Mouse (Mus musculus): ENCODE results near the gene Adgrg6. TPM values are rescaled to one million over a fixed set of nuclear protein-coding genes. Genes with fewer than 3 reads are reported as not detected.

Adgrg6 gene
- polyA plus RNA-seq, 1 experiment from 2014 or later: 0.87 TPM

DNA sequence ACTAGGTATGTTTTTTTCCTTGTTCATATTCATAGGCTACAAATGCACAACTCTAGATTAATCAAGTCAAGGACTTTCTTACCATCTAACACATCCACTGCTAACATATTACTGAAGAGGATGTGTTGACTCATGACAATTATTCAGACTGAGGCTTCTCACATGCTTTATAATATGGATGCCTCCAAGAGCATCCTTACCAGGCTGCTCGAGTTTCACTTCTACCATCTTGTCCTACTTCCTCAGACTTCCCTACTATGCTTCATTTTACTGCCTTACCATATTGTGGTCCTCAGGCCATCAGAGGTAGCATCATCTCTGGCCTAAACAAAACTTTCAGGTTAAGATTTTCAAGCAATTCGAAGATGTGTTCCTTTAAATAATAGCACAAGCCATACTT lies 69.8 kb downstream of the Adgrg6 start:
- Histone ChIP-seq H3K36me3 (ENCODE audit: control insufficient read depth, insufficient read depth, low read length) (no peaks in the 10 kb centered on the region), H3K27ac (ENCODE audit: low read depth, low read length) (no peak overlapping the region), H3K4me2 (ENCODE audit: low read depth, low read length, severe bottlenecking) (no peak overlapping the region), H3K4me3 (ENCODE audit: low read depth, low read length) (no peak overlapping the region), H3K4me1 (replicated peaks; ENCODE audit: control insufficient read depth, insufficient read depth, low read length) (no peaks in the 10 kb centered on the region), H3K9ac (ENCODE audit: low read length) (no peak overlapping the region), H3K27me3 (ENCODE audit: control insufficient read depth, insufficient read depth, low read length) (no peaks in the 10 kb centered on the region), H3K9me3 (ENCODE audit: control insufficient read depth, low read length) (no peaks in the 10 kb centered on the region)
- DNase-seq (ENCODE audit: low spot score) (no peak), ATAC-seq (replicated peaks; ENCODE audit: low FRiP score) (no peak)
- WGBS: 88% methylated on average over 2 of the region's 2 CpGs

DNA sequence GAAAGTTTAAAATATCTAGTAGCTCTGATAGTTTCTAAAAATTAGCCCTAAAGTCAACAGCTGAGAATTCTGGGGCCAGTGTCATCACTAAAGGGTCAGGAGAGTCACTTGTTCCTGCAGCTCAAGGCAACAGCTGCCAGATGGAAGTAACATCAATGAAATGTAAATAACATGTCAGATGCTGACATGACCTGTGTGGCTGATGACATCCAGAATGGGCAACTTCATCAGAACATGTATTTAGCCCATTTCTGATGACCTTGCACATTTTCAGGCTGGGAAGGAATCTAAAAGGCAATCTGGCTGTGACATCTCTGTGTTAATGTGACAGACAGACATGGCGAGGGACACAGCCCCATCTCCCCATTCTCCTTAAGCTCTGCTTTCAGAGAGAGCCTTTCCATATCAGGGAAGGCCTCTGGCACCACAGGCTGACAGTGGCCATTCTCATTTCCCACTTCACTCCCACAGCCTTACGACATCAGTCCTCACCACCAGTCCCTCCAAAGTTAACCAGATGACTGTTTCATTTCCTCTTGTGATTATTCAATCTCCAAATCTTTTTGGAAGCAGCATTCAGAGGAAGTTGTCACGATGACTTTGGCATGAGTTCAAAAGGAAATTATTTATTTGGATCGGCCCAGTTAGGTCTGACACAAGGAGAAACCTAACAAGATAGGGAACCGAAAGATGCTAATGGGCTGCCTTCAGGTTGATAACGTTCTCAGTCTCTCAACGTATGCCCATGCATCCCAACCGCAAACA lies 70.7 kb downstream of the Adgrg6 start:
- Histone ChIP-seq H3K9ac (ENCODE audit: low read length) (no peak overlapping the region), H3K27me3 (ENCODE audit: control insufficient read depth, insufficient read depth, low read length) (no peaks in the 10 kb centered on the region), H3K4me2 (ENCODE audit: low read depth, low read length, severe bottlenecking) (no peak overlapping the region), H3K4me1 (replicated peaks; ENCODE audit: control insufficient read depth, insufficient read depth, low read length) (no peaks in the 10 kb centered on the region), H3K4me3 (ENCODE audit: low read depth, low read length) (no peak overlapping the region), H3K27ac (ENCODE audit: low read depth, low read length) (no peak overlapping the region), H3K36me3 (ENCODE audit: control insufficient read depth, insufficient read depth, low read length) (no peaks in the 10 kb centered on the region), H3K9me3 (ENCODE audit: control insufficient read depth, low read length) (no peaks in the 10 kb centered on the region)
- ATAC-seq (replicated peaks; ENCODE audit: low FRiP score): no peak
- DNase-seq (ENCODE audit: low spot score): no peak
- 93% methylated on average over 8 of the region's 8 CpGs for WGBS

DNA sequence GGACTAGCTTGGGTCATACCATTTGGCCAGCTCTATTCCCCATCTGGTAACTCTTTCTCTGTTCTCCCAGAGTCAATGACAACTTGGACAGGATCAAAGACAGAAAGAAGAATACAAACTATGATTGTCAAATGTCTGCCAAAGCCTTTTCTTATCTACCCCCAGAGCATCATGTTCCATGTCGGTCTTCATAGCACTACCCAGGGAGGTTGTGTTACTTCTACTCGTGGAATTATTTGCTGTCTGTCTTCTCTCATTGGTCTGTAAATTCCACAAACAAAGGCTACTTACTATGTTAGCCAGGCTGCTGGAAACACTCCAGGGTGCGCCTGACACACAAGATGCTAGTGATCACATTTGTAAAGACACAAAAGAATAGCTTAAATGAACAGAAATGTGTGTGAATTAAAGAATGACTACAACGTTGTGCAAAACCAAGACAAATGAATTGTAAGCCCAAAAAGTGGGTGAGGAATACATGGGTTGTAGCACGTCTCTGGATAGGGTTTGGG lies 74.4 kb downstream of the Adgrg6 start:
- ATAC-seq (replicated peaks; ENCODE audit: low FRiP score) (no peak), DNase-seq (ENCODE audit: low spot score) (no peak)
- WGBS: 51% methylated on average over 5 of the region's 5 CpGs

DNA sequence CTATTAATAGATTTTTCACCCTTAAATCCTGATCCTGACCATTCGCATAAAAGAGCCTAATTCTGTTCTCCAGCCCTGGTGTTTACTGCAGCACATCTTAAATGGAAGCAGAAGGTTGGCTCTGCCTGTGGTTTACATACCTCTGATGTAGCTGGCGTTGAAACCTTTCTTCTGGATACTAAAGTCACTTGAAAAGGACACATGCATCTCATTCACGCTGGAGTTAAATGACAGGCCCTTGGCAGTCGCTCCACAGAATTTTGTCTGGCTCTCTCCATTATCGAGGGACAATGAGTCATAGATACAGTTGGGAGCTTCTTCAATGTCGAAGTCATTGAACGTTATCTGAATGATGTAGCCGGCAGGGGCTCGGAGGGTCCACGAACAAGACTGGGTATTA lies 76.8 kb downstream of the Adgrg6 start:
- Histone ChIP-seq H3K27ac (ENCODE audit: low read depth, low read length) (no peak overlapping the region), H3K36me3 (ENCODE audit: control insufficient read depth, insufficient read depth, low read length) (no peaks in the 10 kb centered on the region), H3K4me3 (ENCODE audit: low read depth, low read length) (no peak overlapping the region), H3K9me3 (ENCODE audit: control insufficient read depth, low read length) (no peaks in the 10 kb centered on the region), H3K4me1 (replicated peaks; ENCODE audit: control insufficient read depth, insufficient read depth, low read length) (no peaks in the 10 kb centered on the region), H3K9ac (ENCODE audit: low read length) (no peak overlapping the region), H3K4me2 (ENCODE audit: low read depth, low read length, severe bottlenecking) (no peak overlapping the region), H3K27me3 (ENCODE audit: control insufficient read depth, insufficient read depth, low read length) (no peaks in the 10 kb centered on the region)
- 88% methylated on average over 10 of the region's 10 CpGs for WGBS
- ATAC-seq (replicated peaks; ENCODE audit: low FRiP score): no peak
- DNase-seq (ENCODE audit: low spot score): no peak

More for the DNA sequence above, 74.4 kb downstream of the Adgrg6 start:
- no peaks in the 10 kb centered on the region for H3K9me3 ChIP-seq (ENCODE audit: control insufficient read depth, low read length)
- H3K4me2 ChIP-seq (ENCODE audit: low read depth, low read length, severe bottlenecking): no peak overlapping the region
- no peak overlapping the region for H3K27ac ChIP-seq (ENCODE audit: low read depth, low read length)
- no peaks in the 10 kb centered on the region for H3K27me3 ChIP-seq (ENCODE audit: control insufficient read depth, insufficient read depth, low read length)
- H3K9ac ChIP-seq (ENCODE audit: low read length): no peak overlapping the region
- H3K4me1 ChIP-seq (replicated peaks; ENCODE audit: control insufficient read depth, insufficient read depth, low read length): no peaks in the 10 kb centered on the region
- no peak overlapping the region for H3K4me3 ChIP-seq (ENCODE audit: low read depth, low read length)
- no peaks in the 10 kb centered on the region for H3K36me3 ChIP-seq (ENCODE audit: control insufficient read depth, insufficient read depth, low read length)

DNA sequence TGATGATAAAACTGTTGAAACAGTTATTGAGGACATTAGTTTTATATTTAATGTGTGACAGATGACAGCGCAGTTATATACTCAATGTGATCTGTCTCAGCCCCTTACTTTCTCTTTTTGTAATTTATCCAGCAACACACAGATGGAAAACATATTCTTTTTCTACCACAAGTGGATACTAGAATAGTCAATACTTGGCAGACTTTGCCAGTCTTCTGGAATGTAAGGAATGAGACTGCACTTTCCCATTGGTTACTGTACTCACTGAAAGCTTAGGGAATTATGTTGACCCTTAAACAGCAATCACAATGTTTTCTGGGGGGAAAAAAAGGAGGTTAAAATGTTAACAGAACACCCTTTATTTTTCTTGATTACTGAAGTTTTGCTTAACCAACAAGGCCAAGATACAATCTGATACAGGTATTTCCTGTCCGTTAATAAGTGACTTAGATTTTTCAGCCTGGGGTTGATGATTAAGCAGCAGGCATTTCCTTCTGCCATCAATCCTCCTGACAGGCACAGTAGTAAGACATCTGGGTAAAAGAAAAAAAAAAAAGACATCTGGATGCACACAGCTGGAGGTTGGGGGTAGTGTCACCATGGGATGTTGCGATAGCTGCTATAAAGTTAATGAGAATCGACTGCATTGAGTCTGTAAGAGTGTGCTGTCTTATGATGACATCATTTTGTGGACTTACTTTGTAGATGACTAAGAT lies 81.5 kb downstream of the Adgrg6 start:
- H3K36me3 ChIP-seq (ENCODE audit: control insufficient read depth, insufficient read depth, low read length): no peaks in the 10 kb centered on the region
- no peak overlapping the region for H3K9ac ChIP-seq (ENCODE audit: low read length)
- H3K4me2 ChIP-seq (ENCODE audit: low read depth, low read length, severe bottlenecking): no peak overlapping the region
- H3K9me3 ChIP-seq (ENCODE audit: control insufficient read depth, low read length): no peaks in the 10 kb centered on the region
- DNase-seq (ENCODE audit: low spot score): no peak
- WGBS: 88% methylated on average over 4 of the region's 4 CpGs
- no peaks in the 10 kb centered on the region for H3K27me3 ChIP-seq (ENCODE audit: control insufficient read depth, insufficient read depth, low read length)
- no peak for ATAC-seq (replicated peaks; ENCODE audit: low FRiP score)
- no peak overlapping the region for H3K4me3 ChIP-seq (ENCODE audit: low read depth, low read length)
- no peak overlapping the region for H3K27ac ChIP-seq (ENCODE audit: low read depth, low read length)
- H3K4me1 ChIP-seq (replicated peaks; ENCODE audit: control insufficient read depth, insufficient read depth, low read length): no peaks in the 10 kb centered on the region

DNA sequence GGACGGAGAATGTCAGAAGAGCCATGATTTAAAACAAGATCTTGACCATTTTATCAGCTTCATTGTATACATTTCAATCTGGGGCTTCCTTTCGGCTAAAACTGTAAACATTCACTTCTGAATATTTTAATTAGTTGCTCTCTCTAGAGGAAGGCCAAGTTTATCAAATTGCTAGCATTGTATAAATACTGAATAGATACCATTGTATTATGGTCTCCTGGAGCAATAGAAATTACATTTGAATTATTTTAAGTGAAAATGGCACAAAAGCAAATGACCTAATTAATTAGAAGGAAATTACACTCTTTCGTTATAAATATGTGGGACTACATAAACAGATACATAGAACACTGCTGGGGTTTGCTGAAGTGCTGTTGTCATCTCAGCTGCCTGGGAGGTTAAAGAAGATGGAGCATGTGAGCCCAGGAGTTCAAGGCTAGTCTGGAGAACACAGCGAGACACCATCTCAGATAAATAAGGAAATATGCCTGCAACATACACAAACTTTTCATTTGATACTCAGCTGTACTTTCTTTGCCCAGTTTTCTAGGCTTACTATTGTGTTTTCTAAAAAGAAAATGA lies 84.4 kb downstream of the Adgrg6 start:
- 88% methylated on average over 4 of the region's 4 CpGs for WGBS
- no peak overlapping the region for H3K4me2 ChIP-seq (ENCODE audit: low read depth, low read length, severe bottlenecking)
- no peak overlapping the region for H3K9ac ChIP-seq (ENCODE audit: low read length)
- no peak for ATAC-seq (replicated peaks; ENCODE audit: low FRiP score)
- no peak overlapping the region for H3K4me3 ChIP-seq (ENCODE audit: low read depth, low read length)
- no peak overlapping the region for H3K27ac ChIP-seq (ENCODE audit: low read depth, low read length)
- no peaks in the 10 kb centered on the region for H3K9me3 ChIP-seq (ENCODE audit: control insufficient read depth, low read length)
- no peaks in the 10 kb centered on the region for H3K27me3 ChIP-seq (ENCODE audit: control insufficient read depth, insufficient read depth, low read length)
- H3K36me3 ChIP-seq (ENCODE audit: control insufficient read depth, insufficient read depth, low read length): no peaks in the 10 kb centered on the region
- no peak for DNase-seq (ENCODE audit: low spot score)
- H3K4me1 ChIP-seq (replicated peaks; ENCODE audit: control insufficient read depth, insufficient read depth, low read length): no peaks in the 10 kb centered on the region

DNA sequence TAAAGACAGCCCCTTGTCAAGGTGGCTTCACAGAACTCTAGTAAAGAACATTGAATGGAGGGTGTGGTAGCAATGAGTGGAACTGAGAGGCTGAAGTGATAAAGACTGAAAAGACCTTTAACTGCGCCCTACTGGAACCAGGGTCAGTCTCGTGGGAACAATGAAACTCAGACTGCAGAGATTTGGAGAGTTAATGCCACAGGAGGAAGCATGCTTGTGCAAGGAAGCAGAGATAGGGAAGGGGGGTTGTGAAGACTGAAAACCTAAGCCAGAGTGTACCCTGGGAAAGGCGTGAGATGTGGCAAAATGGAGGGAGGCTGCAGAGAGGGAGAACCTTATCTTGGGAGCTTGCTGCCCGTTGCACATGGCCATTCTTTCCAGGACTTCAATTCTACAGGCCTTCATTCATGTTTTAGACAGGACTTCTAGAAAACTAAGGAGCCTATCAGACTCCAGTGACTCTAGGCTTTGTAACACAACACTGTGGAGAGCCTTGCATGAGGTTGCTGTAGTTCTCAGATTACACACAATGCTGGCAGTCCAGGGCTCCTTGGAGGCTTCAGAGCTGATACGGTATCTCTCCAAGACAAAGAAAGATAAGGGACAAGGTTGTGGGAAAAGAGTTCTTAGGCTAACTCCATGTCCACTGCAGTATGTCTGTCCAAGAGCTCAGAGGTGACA lies 85.1 kb downstream of the Adgrg6 start:
- WGBS: 74% methylated on average over 5 of the region's 5 CpGs
- no peak for DNase-seq (ENCODE audit: low spot score)

DNA sequence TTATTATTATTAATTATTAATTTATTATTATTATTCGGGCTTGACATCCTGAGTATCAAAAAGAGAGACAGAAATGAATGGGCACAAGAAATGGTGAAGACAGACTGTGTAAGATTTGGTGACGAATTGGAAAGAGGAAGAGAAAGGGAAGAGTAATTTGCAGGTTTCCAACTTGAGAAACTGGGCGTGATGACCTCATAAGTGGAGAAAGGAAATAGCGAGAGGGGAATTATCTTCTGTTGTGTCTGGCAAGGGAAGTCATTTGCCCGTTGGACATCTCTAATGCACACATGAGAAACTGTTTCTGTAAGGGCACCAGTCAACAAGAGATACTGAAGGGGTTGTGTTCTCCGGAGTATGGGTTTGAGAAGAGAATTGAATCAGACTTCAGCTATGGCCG lies 85.6 kb downstream of the Adgrg6 start:
- DNase-seq (ENCODE audit: low spot score): no peak
- no peak for ATAC-seq (replicated peaks; ENCODE audit: low FRiP score)
- Histone ChIP-seq H3K4me1 (replicated peaks; ENCODE audit: control insufficient read depth, insufficient read depth, low read length) (no peaks in the 10 kb centered on the region), H3K27me3 (ENCODE audit: control insufficient read depth, insufficient read depth, low read length) (no peaks in the 10 kb centered on the region), H3K9ac (ENCODE audit: low read length) (no peak overlapping the region), H3K4me2 (ENCODE audit: low read depth, low read length, severe bottlenecking) (no peak overlapping the region), H3K9me3 (ENCODE audit: control insufficient read depth, low read length) (no peaks in the 10 kb centered on the region), H3K4me3 (ENCODE audit: low read depth, low read length) (no peak overlapping the region), H3K27ac (ENCODE audit: low read depth, low read length) (no peak overlapping the region), H3K36me3 (ENCODE audit: control insufficient read depth, insufficient read depth, low read length) (no peaks in the 10 kb centered on the region)
- 87% methylated on average over 7 of the region's 7 CpGs for WGBS

More for the DNA sequence above, 85.1 kb downstream of the Adgrg6 start:
- no peaks in the 10 kb centered on the region for H3K27me3 ChIP-seq (ENCODE audit: control insufficient read depth, insufficient read depth, low read length)
- H3K4me3 ChIP-seq (ENCODE audit: low read depth, low read length): no peak overlapping the region
- H3K4me1 ChIP-seq (replicated peaks; ENCODE audit: control insufficient read depth, insufficient read depth, low read length): no peaks in the 10 kb centered on the region
- H3K36me3 ChIP-seq (ENCODE audit: control insufficient read depth, insufficient read depth, low read length): no peaks in the 10 kb centered on the region
- no peaks in the 10 kb centered on the region for H3K9me3 ChIP-seq (ENCODE audit: control insufficient read depth, low read length)
- H3K27ac ChIP-seq (ENCODE audit: low read depth, low read length): no peak overlapping the region
- H3K4me2 ChIP-seq (ENCODE audit: low read depth, low read length, severe bottlenecking): no peak overlapping the region
- H3K9ac ChIP-seq (ENCODE audit: low read length): no peak overlapping the region
- no peak for ATAC-seq (replicated peaks; ENCODE audit: low FRiP score)

Measured in forebrain, embryonic 11.5 days (tissue).